Mouse (Mus musculus) small intestine, adult 2 months (tissue): Measurements from ENCODE around the gene Tac4.

Experiments
- CTCF ChIP-seq: fragments of 200-500 bp; IDR thresholded peaks from 2 replicates; pipeline ENCODE4 v1.5.1; 2012; ENCODE audit warnings: low read depth, mild to moderate bottlenecking, control low read depth, inconsistent platforms, low read length, moderate library complexity, mixed read lengths; ENCODE audit not compliant: insufficient replicate concordance, insufficient read length; ENCODE audit errors: extremely low read depth
- POLR2A ChIP-seq: fragments of 200-500 bp; IDR thresholded peaks from 2 replicates; pipeline ENCODE4 v1.6.1; 2012; ENCODE audit warnings: low read depth, mild to moderate bottlenecking, control low read depth, inconsistent platforms, low read length, moderate library complexity

DNA sequence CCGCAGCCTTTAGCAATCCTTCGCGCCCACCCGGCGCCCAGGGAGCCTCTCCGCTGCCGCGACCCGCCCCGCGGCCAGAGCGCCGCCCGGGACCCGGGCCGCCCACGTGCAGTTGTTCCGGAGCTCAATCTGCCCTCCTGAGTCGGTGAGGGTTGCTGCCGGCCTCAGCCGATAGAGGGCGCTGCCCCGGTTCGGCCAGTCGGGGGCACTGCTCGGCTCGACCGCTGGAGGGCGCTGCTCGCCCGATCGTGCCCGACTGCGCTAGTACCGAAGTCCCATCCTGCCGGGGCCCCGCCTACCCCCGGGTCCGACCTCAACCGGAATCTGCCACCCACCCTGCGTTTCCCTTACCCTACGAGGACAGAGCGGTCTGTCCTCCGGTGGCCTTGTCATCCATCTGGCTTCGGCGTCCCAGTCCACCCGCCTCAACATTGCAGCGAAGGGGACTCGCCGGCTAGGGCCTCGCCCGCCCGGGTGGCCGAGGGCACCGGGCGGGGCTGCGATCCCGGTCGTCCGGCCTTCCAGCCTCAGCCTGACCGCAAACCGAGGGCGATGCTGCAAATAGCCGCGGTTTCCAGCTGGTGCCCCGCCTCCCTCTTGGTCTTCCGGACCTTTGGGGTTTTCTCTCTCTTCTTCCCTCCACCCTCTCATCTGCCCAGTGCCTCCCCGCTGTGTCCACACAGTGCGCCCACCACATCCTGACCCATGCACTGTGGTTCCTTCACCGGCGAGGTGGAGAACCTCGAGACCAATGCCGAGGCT is 2.1 kb upstream of the Tac4 start:
- TF ChIP-seq CTCF (peak; percentile 100), POLR2A (no peak)
